Mouse (Mus musculus) intestine, postnatal 0 days (tissue): ENCODE data around the gene Sncb. TPM values are rescaled to one million over a fixed set of nuclear protein-coding genes. Genes with fewer than 3 reads are reported as not detected.

ENCODE experiments used
- ATAC-seq: fragments of 200-750 bp; cut with Nextera tagmentation; 2 replicates; pipeline ENCODE4 v1.8.0; 2017; ENCODE audit warnings: mild to moderate bottlenecking, moderate TSS enrichment, moderate library complexity
- H3K27ac ChIP-seq: fragments of 300-500 bp; sonication (generic); 2 replicates; pipeline ENCODE4 v1.5.1; 2014; ENCODE audit warnings: mild to moderate bottlenecking, low read depth, low read length, moderate library complexity
- H3K27me3 ChIP-seq: fragments of 300-500 bp; sonication (generic); replicated peaks from 2 replicates; pipeline ENCODE4 v1.6.1; 2014; ENCODE audit warnings: low read length, mixed read lengths; ENCODE audit not compliant: control insufficient read depth, insufficient read depth
- H3K36me3 ChIP-seq: fragments of 300-500 bp; sonication (generic); 2 replicates; pipeline ENCODE4 v1.6.1; 2014; ENCODE audit warnings: mild to moderate bottlenecking, moderate library complexity; ENCODE audit not compliant: control insufficient read depth, insufficient read depth
- H3K4me1 ChIP-seq: fragments of 300-500 bp; sonication (generic); replicated peaks from 2 replicates; pipeline ENCODE4 v1.6.1; 2014; ENCODE audit warnings: antibody characterized with exemption, low read length, mixed read lengths; ENCODE audit not compliant: control insufficient read depth, insufficient read depth
- H3K4me2 ChIP-seq: fragments of 300-500 bp; sonication (generic); replicated peaks from 2 replicates; pipeline ENCODE4 v1.6.1; 2014; ENCODE audit warnings: low read depth, mild to moderate bottlenecking, moderate library complexity
- H3K4me3 ChIP-seq: fragments of 300-500 bp; sonication (generic); 2 replicates; pipeline ENCODE4 v1.5.1; 2014; ENCODE audit warnings: low read depth, low read length
- H3K9ac ChIP-seq: fragments of 300-500 bp; sonication (generic); 2 replicates; pipeline ENCODE4 v1.6.1; 2014; ENCODE audit warnings: mild to moderate bottlenecking, low read depth, low read length
- H3K9me3 ChIP-seq: fragments of 300-500 bp; sonication (generic); 2 replicates; pipeline ENCODE4 v1.6.1; 2016; ENCODE audit warnings: mixed run types; ENCODE audit not compliant: control insufficient read depth
- CTCF ChIP-seq: sonication (generic); IDR thresholded peaks from 2 replicates; pipeline ENCODE4 v1.5.1; 2016; ENCODE audit warnings: low read depth, mild to moderate bottlenecking, control low read depth, antibody characterized with exemption, moderate library complexity
- WGBS: fragments of 180-500 bp; shearing (Covaris S2); extraction: QIAGEN DNeasy Blood & Tissue Kit; methylation state at CpG from one replicate; pipeline ENCODE4 v1.1.7; 2014; 5-methylcytosine and 5-hydroxymethylcytosine counted together
- polyA plus RNA-seq: library from polyadenylated mRNA; unstranded; fragments of >200 nt; fragmentation: Nextera tagmentation; extraction: Ambion mirVana; gene quantifications from 2 replicates; pipeline ENCODE4 v1.2.1, GENCODE M21; 2015

The Sncb gene
- polyA plus RNA-seq, 1 experiment from 2014 or later, result 0.37 TPM

GRCm38 (mm10) chr13:54783698-54784097, 17.3 kb upstream of the Sncb start, which contains the start of gene Eif4e1b:
Gene Eif4e1b (plus strand): TSS chr13:54783998.
- no peak for TF ChIP-seq CTCF
- Histone ChIP-seq H3K27me3 (no peaks in the 10 kb centered on the region), H3K9me3 (no peaks in the 10 kb centered on the region), H3K27ac (no peak within 1 kb of the TSS), H3K4me3 (no peak within 1 kb of the TSS), H3K9ac (no peak within 1 kb of the TSS), H3K4me1 (no peaks in the 10 kb centered on the region), H3K4me2 (no peak within 1 kb of the TSS), H3K36me3 (no peaks in the 10 kb centered on the region)
- no peak for ATAC-seq
- 79% methylated on average over 4 of the region's 4 CpGs for WGBS

GRCm38 (mm10) chr13:54783235-54783634, 16.8 kb upstream of the Sncb start:
- no peaks in the 10 kb centered on the region for H3K27me3 ChIP-seq
- H3K4me1 ChIP-seq, result no peaks in the 10 kb centered on the region
- WGBS, result 58% methylated on average over 2 of the region's 2 CpGs
- H3K9me3 ChIP-seq, result no peaks in the 10 kb centered on the region
- H3K4me3 ChIP-seq, result no peak overlapping the region
- H3K9ac ChIP-seq, result no peak overlapping the region
- ATAC-seq, result no peak
- no peak overlapping the region for H3K27ac ChIP-seq
- TF ChIP-seq CTCF, result no peak
- H3K4me2 ChIP-seq, result no peak overlapping the region
- no peaks in the 10 kb centered on the region for H3K36me3 ChIP-seq

- H3K4me2 ChIP-seq, result no peak overlapping the region
- H3K27me3 ChIP-seq, result no peaks in the 10 kb centered on the region
- TF ChIP-seq CTCF, result no peak
- H3K36me3 ChIP-seq, result no peaks in the 10 kb centered on the region
- H3K4me1 ChIP-seq, result no peaks in the 10 kb centered on the region
- H3K9ac ChIP-seq, result no peak overlapping the region
- H3K4me3 ChIP-seq, result no peak overlapping the region
- no peak for ATAC-seq
- WGBS, result 86% methylated on average over 3 of the region's 3 CpGs
- H3K27ac ChIP-seq, result no peak overlapping the region
- no peaks in the 10 kb centered on the region for H3K9me3 ChIP-seq
Measured at GRCm38 (mm10) chr13:54781086-54781485, 14.7 kb upstream of the Sncb start.

- H3K9ac ChIP-seq, result no peak overlapping the region
- H3K4me1 ChIP-seq, result no peaks in the 10 kb centered on the region
- WGBS, result 67% methylated on average over 3 of the region's 3 CpGs
- no peak for ATAC-seq
- no peaks in the 10 kb centered on the region for H3K9me3 ChIP-seq
- no peak overlapping the region for H3K4me3 ChIP-seq
- H3K4me2 ChIP-seq, result no peak overlapping the region
- H3K27ac ChIP-seq, result no peak overlapping the region
- TF ChIP-seq CTCF, result no peak
- no peaks in the 10 kb centered on the region for H3K27me3 ChIP-seq
- no peaks in the 10 kb centered on the region for H3K36me3 ChIP-seq
Measured at GRCm38 (mm10) chr13:54780592-54780991, 14.2 kb upstream of the Sncb start.

GRCm38 (mm10) chr13:54767012-54767411, 617 bp upstream of the Sncb start:
- H3K4me3 ChIP-seq, result no peak overlapping the region
- H3K36me3 ChIP-seq, result no peaks in the 10 kb centered on the region
- no peak overlapping the region for H3K27ac ChIP-seq
- H3K4me1 ChIP-seq, result peaks cover 2% of the 10 kb centered on the region; the same call in 1 of the 2 replicates
- ATAC-seq, result no peak
- TF ChIP-seq CTCF, result no peak
- H3K9me3 ChIP-seq, result no peaks in the 10 kb centered on the region
- H3K27me3 ChIP-seq, result peaks cover 38% of the 10 kb centered on the region
- 69% methylated on average over 4 of the region's 4 CpGs for WGBS
- no peak overlapping the region for H3K4me2 ChIP-seq
- no peak overlapping the region for H3K9ac ChIP-seq

GRCm38 (mm10) chr13:54765281-54766191, 859 bp downstream of the Sncb start:
- Histone ChIP-seq H3K4me3 (peak overlapping the region; percentile 38), H3K4me2 (peak overlapping the region; percentile 60), H3K36me3 (no peaks in the 10 kb centered on the region), H3K9ac (no peak overlapping the region), H3K4me1 (peaks cover 2% of the 10 kb centered on the region; the same call in 1 of the 2 replicates), H3K27me3 (peaks cover 47% of the 10 kb centered on the region), H3K27ac (no peak overlapping the region), H3K9me3 (no peaks in the 10 kb centered on the region)
- no peak for TF ChIP-seq CTCF
- ATAC-seq, result 0 out of 2 replicates have a peak, but pooled peaks have one; percentile 16
- 7% methylated on average over 44 of the region's 44 CpGs for WGBS
